Mouse (Mus musculus) olfactory bulb, adult 2 months (tissue): ENCODE measurements around the gene 2210011C24Rik.

Source experiments
- CTCF ChIP-seq: fragments of 200-500 bp; IDR thresholded peaks from 2 replicates; pipeline ENCODE4 v1.5.1; 2012; ENCODE audit warnings: low read depth, mild to moderate bottlenecking, low read length, moderate library complexity; ENCODE audit not compliant: insufficient read depth
- POLR2A ChIP-seq: fragments of 200-500 bp; IDR thresholded peaks from 2 replicates; pipeline ENCODE4 v1.6.1; 2012; ENCODE audit warnings: mild to moderate bottlenecking, low read depth, low read length, moderate library complexity; ENCODE audit not compliant: insufficient read depth

GRCm38 (mm10) chr8:83976779-83977350 lies 35.1 kb downstream of the 2210011C24Rik start:
- TF ChIP-seq CTCF (no peak), POLR2A (no peak)
